Mouse (Mus musculus): ENCODE measurements around the gene H2-T23.
A peak's percentile ranks its signal among the peaks of the same experiment; 100 is the strongest.
"Not testable (repeated sequence)": the region's sequence is repeated elsewhere in the genome, so short reads cannot be mapped to it uniquely, and the experiment has no call there.

The H2-T23 gene

GRCm38 (mm10) chr17:36023710-36024654 lies 8.7 kb downstream of the H2-T23 start:
- no peak for DNase-seq (ENCODE audit: low spot score in 2 of 2)

- DNase-seq (ENCODE audit: low spot score in 2 of 2) = no peak
These were observed 9.7 kb downstream of the H2-T23 start for GRCm38 (mm10) chr17:36022922-36023321.

- DNase-seq (ENCODE audit: low spot score in 2 of 2) = no peak
These were observed 10.6 kb downstream of the H2-T23 start for GRCm38 (mm10) chr17:36022098-36022497.

GRCm38 (mm10) chr17:36021309-36021708 lies 11.3 kb downstream of the H2-T23 start:
- no peak for DNase-seq (ENCODE audit: low spot score in 2 of 2)

GRCm38 (mm10) chr17:36020191-36021073 lies 12.2 kb downstream of the H2-T23 start, which contains the start of gene H2-T24:
TSS of gene H2-T24 (minus strand) at chr17:36020560.
- no peak for DNase-seq (ENCODE audit: low spot score in 2 of 2)

GRCm38 (mm10) chr17:36019519-36019918 lies 13.1 kb downstream of the H2-T23 start:
- DNase-seq (ENCODE audit: low spot score in 2 of 2) = no peak

- DNase-seq (ENCODE audit: low spot score in 2 of 2) = no peak
These were observed 13.7 kb downstream of the H2-T23 start for GRCm38 (mm10) chr17:36018979-36019378.

- DNase-seq (ENCODE audit: low spot score in 2 of 2) = no peak
These were observed 15.6 kb downstream of the H2-T23 start for GRCm38 (mm10) chr17:36017046-36017445.

- DNase-seq (ENCODE audit: low spot score in 2 of 2) = no peak
These were observed 17.7 kb downstream of the H2-T23 start for GRCm38 (mm10) chr17:36014977-36015376.

- DNase-seq (ENCODE audit: low spot score in 2 of 2) = not testable (repeated sequence)
These were observed 28.2 kb downstream of the H2-T23 start for GRCm38 (mm10) chr17:36004409-36004808.

GRCm38 (mm10) chr17:36003331-36003730 lies 29.3 kb downstream of the H2-T23 start:
- DNase-seq (ENCODE audit: low spot score in 2 of 2) = no peak

- peak; percentile 59 for DNase-seq (ENCODE audit: low spot score in 2 of 2)
These were observed 30.7 kb downstream of the H2-T23 start for GRCm38 (mm10) chr17:36001966-36002365.

- DNase-seq (ENCODE audit: low spot score in 2 of 2) = no peak
These were observed 31.3 kb downstream of the H2-T23 start for GRCm38 (mm10) chr17:36001121-36001897.

GRCm38 (mm10) chr17:36000349-36000748 lies 32.3 kb downstream of the H2-T23 start:
- no peak for DNase-seq (ENCODE audit: low spot score in 2 of 2)

- DNase-seq (ENCODE audit: low spot score in 2 of 2) = no peak
These were observed 33.3 kb downstream of the H2-T23 start for GRCm38 (mm10) chr17:35999356-35999755.

- DNase-seq (ENCODE audit: low spot score in 2 of 2) = no peak
These were observed 33.9 kb downstream of the H2-T23 start for GRCm38 (mm10) chr17:35998545-35999305.

GRCm38 (mm10) chr17:35997713-35998510 lies 34.7 kb downstream of the H2-T23 start:
- no peak for DNase-seq (ENCODE audit: low spot score in 2 of 2)

- peak; percentile 84 to 88 for DNase-seq (ENCODE audit: low spot score in 2 of 2)
These were observed 35.7 kb downstream of the H2-T23 start for GRCm38 (mm10) chr17:35996949-35997348.

GRCm38 (mm10) chr17:35994879-35995240 lies 37.8 kb downstream of the H2-T23 start:
- DNase-seq (ENCODE audit: low spot score in 2 of 2) = no peak

Measured in right cerebral cortex, postnatal 36 days (tissue).